Mouse (Mus musculus) NIH3T3 (cell line): ENCODE results near the gene Atp6v1g3.
A peak's percentile ranks its signal among the peaks of the same experiment; 100 is the strongest.

Source experiments
- DNase-seq: peaks from one replicate; pipeline ENCODE4 v3.0.0-alpha.2; 2012; ENCODE audit warnings: low read depth

Gene Atp6v1g3

DNA sequence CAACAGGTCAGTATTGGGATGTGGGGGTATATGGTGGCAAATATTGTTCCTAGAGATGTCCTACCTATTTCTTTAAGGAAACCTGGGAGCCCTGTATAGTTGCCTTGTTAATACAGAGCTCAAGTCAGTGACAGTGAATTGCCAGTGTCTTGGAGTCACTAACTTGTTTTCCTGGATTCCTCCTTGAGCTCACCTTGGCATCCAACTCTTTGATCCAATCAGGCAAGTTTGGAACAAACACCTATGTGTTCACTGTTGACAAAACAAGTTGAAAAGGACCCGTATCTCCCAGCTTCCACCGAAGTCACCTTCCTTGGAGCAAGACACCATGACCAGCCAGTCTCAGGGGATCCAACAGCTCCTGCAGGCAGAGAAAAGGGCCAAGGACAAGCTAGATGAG, at the start of gene Atp6v1g3:
Atp6v1g3 (plus strand) TSS at position 301 of the 400 bp plus-strand sequence.
- DNase-seq, result no peak

DNA sequence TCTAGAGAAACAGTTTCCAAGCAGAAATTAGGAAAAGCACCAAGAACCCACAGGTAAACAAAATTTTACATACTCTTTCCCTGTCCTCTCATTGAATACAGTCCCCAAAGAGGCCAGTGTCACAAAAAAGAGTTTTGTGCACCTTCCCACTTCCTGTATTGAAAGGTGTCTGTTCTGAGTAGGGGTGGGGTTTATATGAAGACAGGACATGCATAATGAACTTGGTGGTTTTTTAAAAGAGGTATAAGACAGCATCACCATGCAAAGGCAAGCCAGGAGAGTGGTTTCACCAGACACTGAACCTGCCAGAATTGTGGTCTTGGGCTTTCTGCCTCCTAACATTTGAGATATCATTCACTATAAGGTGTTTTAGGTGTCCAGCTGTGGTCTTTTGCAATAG, 40.5 kb upstream of the Atp6v1g3 start:
- no peak for DNase-seq

DNA sequence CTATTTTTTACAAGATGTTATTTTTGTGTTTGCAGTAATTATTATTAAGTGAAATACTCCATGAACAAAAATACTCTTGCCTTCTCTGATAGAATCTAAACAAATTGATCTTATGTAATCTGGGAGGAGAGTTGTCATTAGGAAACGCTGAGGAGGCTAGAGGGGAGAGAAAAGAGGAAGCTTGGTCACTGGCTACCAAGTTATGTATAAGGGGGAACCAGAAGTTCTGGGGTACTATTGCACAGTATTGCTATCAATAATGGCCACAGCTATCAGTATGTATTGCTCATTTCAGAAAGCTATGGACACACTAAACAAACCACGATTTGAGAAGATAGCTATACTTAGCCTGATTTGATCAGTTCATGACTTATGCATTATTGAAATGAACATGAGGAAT, 36.3 kb upstream of the Atp6v1g3 start:
- no peak for DNase-seq

DNA sequence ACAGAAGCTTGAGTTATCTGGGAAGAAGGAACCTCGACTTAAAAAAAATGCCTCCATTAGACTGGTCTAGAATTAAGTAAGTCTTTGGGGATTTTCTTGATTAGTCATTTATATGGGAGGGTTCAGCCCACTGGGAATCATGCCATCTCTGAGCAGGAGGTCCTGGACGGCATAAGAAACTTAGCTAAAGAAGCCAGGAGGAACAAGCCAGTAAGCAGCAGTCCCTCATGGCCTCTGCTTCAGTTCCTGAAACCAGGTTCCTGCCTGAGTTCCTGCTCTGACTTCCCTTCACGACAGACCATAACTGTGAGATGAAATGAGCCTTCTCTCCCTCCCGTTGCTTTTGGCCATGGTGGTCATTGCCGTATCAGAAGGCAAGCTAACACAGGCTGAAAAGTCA, 29.6 kb upstream of the Atp6v1g3 start:
- DNase-seq, result peak; percentile 44

DNA sequence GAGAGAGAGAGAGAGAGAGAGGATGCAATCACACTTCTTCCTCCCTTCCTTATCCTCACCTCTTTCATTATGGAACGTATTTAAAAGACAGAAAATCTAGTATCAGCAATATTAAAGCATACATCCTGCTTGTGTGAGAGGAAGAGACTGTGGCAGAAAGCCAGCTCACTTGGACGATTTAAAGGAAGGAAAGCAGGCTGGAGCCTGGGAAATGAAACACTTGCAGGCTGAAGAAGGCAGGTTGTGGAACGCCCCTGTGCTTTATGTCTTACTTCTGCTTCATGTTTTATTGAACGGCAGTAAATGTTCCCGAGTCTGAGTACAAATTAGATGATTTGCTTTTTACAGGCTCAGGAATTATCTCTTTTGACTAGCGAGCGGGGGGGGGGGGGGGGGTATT, 29.1 kb upstream of the Atp6v1g3 start:
- peak; percentile 21 for DNase-seq

DNA sequence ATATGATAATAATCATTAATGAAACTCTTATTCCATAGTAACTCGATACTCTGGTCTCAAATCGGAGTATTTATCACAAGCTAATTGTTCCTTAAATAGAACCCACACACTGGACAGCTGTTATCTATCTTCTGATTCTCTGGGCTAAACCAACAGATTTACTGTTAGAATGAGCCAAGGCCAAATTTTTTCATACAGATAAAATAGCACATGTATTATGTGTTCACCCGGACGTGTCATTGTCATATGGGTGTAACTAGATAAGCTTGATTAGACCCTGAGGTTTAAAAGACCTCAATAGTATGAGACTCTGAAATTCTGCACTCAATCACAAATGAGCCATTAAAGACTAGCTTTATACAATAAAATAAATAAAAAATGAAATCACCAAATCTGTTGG, 28.4 kb upstream of the Atp6v1g3 start:
- DNase-seq, result no peak

DNA sequence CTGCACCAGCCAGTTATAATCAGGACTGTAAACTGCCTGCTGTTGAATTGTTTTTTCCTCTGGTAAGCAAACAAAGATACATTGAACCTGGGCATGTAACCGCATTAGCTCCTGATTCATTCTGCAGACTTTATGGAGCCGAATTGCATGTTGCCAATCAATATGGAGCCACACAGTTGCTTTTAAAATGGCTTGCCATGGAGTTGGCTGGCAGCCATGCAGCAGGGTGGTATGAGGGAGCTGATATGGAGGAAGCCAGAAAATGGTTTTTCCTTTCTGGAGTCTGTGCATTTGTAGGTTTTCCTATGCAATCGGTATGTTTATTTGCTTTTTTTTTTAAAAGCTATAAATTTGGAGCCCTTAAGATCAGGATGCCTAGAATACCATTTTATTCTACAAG, 28.0 kb upstream of the Atp6v1g3 start:
- DNase-seq, result no peak

DNA sequence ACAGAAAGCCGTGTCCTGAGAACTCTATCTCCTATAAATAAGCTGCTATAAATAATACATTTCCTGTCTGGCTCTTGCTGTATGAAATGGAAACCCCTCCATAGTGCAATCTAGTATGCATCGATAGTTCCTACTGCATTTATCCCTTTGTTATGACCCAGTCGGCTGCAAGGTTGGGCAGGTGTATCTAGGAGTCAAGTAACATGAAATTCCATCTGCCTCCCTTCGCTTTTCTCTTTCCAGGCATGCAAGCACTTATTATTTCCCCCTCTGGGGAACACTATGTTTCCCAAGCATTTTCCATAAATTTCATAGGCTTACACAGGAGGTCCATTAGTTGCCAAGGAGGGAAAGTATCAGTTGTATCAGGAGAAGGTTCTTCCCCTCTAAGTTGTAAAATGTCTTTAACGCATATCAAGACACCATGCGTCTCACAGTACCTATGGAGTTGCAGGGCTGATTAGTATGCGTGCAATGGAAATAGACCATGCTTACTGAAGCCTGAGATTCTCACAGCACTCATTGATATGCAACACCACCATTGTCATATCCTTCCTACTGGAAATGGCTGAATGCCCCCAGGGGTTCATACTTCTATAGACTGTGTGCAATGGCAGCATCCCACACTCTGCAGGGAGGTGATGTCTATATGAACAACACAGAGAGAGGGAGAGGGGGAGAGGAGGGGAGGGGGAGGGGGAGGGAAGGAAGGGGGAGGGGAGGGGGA, 26.9 kb upstream of the Atp6v1g3 start:
- DNase-seq, result no peak

DNA sequence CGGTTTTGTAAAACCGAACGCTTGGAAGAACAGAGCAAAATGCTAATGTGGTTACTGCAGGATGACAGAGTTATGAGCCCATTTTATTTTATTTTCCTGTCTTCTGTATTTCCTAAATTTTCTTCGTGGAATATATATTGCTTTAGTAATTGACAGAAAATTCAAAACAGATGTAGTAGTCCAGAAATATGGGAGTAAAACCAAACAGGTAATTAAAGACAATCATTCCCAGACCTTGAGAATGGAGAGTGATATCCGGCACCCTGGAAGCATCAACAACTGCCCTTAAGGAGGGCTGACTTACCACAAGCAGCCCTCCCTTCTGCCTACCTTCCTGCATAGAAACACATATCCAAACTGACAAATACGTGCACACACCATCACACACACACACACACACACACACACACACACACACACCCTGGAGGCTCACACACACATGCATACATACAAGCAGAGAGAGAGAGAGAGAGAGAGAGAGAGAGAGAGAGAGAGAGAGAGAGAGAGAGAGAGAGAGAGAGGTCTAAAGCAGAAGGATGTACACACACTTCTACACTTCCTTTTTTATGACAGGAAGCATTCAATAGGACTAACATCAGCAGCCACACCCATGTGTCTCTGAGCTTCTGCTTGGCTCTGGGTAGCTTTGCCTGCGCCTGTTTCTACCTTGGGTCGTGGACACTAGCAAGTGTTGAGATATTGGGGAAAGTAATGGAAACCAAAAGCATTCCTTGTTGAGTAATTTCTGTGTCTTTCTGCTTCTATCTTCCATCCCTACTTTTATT, 25.6 kb upstream of the Atp6v1g3 start:
- DNase-seq, result peak; percentile 20

DNA sequence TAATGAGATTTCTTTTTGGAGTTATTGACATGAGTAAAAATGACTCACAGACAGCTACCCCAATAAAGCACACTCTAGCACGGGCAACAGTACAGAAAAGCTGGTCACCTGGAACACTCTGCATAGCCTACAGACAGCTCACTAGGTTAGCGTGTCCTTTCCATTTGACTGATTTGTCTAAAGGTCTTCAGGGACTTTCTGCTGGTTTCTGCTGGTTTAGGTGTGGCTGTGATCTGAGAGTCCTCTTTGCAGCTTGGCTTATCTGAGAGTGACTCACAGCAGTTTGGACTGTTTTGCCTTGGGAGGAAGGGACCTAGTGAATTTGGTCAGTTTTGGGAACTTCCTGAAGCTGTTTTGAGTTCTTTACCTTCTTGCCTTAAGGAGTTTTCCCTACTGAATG, 24.8 kb upstream of the Atp6v1g3 start:
- DNase-seq, result peak; percentile 7

DNA sequence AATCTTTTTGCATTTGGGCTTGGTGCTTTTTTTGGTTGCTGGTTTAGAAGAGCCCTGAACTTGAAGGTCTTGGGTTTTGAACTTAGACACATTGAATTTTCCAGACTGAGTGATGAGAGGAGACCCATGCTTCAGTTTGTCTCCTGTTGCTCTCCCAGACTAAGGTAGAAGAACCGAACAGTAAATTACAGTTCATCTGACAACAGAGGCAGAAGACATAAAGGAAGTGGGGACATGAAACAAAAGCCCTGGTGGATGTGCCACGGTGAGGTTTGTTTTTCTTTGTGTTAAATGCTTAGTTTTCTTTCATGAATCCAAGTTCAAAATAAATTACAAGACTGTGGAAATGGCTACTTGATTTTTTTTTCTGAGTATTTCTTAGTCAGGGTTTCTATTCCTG, 22.6 kb upstream of the Atp6v1g3 start:
- DNase-seq, result no peak

DNA sequence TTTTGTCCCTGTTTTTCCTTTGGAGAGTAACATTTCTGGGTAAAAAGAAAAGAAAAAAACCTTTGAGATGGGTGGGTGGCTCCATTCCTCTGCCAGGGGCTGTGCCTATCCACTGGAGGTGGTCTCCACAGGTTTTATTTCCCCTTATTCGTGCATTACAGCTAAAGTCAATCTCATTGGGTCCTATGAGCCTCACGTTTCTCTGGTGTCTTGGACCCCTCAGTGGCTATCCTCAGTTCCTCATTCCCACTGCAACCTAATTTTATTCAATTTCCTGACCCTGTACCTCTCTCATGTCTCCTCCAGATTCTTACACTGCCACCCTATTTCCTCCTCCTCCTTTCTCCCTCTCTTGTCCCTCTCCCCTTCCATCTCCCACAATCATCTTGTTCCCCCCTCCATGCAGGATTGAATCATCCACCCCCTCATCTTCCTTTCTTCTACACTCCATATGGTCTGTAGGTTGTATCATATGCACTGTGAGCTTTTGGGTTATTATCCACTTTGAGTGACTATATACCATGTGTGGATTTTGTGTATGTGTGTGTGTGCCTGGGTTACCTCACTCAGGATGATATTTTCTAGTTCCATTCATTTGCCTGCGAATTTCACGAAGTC, 17.3 kb upstream of the Atp6v1g3 start:
- no peak for DNase-seq

DNA sequence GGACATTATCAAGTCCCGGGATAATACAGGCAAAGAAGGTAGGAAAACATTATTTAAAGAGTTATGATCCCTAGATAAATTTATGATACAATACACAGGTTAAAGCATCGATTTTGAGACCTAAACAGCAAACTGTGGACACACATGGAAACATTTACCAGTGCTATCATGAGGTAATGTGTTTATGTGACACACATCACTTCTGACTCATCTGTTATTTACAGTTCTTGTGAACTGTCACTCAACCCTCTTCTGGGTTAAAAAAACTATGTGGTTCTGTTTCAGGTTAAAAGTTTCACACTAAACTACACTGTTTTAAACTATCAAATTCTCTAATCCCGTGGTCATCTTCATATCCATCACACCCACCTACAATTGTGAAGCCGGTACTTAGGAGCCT, 14.8 kb upstream of the Atp6v1g3 start:
- peak; percentile 28 for DNase-seq

DNA sequence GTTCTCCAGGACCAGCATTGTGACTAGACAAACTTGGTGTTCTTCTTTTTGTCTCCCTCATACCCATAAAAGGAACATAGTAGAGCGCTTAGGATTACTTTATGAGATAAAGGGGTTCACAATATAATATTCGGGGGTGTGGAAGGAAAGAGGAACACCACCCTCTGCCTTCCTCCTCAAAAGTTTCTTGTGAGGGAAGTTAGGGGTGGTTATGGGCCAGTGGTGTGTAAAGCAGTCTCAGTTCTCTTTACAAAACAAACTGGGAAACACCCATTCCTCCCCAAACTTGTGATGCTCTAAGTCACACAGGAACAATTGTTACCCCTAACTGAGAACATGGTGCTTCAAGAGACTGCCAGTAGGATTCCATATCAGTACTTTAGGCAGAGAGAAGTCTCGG, 12.0 kb upstream of the Atp6v1g3 start:
- no peak for DNase-seq

DNA sequence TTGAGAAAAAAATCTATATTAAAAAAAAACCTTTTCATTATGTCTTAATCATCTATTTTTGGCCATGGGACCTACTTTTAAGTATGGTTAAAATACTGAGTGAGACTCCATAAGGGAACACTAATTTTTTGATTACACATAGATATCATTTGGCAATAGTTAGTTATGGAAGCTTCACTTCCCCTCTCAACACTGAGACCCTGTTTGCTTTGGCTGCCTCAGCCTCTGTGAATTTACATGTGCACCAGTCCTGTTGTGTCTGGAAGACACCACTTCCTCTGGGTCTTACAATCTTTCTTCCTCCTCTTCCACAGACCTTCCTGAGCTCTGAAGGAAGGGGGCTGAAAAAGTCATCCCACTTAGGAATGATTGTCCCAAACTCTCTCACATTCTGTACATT, 11.1 kb upstream of the Atp6v1g3 start:
- DNase-seq, result no peak

DNA sequence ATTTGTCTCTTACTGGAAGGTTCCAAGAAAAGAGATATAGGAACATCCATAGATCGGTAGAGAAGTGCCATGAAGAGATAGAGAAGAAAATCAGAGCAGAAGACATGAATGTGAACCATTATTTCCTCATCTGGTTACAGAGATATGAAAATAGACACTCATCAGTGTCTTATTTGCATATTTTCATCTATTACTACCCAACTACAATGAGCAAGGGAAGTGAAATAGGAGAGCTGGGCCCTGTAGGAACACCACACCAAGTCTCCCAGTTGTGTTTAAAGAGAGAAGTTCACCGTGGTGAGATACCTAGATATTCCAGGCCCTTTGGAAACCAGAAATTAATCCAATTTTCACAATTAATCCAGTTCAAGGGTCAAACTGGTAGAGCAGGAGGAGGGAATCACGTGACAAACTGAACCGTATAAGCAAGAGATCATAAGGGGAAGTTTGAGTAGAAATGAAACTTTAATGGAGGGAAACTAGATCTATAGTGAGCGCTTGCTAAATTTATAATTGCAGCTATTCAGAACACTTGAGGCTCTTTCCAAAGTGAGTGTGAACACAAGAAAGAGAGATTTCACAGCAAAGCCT, 6.0 kb upstream of the Atp6v1g3 start:
- no peak for DNase-seq

DNA sequence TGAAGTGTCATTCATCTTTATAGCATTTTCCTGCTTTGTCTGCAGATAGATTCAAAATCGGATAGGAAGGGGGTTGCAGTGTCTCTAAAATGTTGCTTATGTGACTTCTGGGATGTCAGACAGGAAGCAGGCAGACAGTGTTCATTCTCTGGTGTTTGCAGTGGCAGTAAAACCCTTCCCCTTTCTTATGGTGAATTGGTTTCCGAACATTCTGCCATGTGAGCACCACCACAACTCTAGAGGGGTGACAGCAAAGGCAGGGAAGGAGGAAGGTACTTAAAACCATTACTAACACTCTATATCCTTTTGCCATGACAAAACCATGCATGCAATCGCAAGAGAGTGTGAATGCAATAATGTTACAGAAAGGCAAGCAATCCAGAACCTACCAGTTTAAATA, 1.4 kb downstream of the Atp6v1g3 start:
- DNase-seq, result no peak

DNA sequence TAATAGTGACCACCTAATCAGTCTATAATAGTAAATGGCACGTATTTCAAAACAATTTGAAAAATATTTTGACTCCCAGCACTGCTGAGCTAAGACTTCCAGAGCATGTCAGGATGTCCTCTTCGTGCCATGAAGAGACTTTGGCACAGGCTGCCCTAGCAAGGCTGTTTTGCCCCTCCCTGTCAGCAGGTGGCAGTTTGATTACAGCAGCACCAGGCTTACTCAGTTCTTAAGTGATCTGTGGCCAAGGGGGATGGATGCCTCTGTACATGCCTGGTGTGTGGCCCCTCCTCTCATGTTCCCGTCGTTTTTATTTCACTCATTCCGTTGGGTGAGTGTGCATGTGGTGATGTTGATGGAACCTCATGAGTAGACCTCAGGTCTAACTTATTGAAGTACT, 2.3 kb downstream of the Atp6v1g3 start:
- peak; percentile 25 for DNase-seq

DNA sequence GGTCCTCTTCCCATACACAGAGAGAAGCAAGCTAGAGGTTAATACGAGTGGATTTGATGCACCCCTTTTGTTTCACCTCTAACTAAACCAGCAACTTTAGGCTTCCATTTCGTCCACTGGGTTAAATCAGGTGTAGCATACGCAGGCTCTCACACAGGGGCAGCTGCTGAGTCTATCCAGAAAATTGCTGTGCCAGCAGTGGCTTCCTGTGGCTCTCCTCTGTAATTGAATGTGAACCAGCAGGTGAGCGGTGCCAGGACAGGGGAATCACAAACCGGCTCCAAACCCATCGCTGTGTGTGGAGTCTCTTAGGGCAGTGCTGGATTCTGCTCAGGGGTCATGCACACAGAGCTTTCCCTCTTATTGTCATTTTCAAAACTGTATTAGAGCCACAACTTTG, 7.6 kb downstream of the Atp6v1g3 start:
- DNase-seq, result no peak

DNA sequence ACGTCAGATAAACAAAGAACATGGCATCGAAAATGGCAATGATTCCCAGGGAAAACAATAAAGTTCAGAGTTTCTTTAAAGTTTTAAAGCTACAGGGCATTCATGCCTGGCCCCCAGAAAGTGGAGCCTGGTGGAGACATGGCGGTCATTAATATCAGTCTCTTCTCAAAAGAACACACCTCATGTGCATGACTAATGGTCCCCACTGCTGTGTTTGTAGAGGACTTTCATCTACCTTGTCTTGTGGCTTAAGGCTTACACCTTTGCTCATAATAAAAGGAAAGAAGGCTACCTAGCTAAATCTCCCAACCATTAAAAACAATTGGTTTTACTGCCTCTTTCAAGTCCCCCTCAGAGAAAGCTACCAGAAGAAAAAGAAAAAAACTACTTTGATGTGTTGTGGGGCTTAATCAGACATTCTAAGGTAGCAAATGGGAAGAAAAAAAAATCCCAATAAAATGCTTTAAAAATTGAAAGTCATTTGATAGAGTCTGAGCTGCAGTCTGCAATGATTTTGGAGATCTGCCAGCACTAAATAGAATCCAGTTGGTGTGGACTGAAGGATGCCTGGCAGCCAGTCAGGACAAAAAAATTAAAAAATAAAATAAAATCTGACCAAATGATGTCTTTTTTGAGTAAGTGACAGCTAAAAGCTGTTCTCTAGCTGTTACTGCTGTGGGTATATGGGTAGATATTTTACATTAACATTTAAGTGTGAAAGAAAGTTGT, 9.0 kb downstream of the Atp6v1g3 start:
- peak; percentile 70 for DNase-seq

DNA sequence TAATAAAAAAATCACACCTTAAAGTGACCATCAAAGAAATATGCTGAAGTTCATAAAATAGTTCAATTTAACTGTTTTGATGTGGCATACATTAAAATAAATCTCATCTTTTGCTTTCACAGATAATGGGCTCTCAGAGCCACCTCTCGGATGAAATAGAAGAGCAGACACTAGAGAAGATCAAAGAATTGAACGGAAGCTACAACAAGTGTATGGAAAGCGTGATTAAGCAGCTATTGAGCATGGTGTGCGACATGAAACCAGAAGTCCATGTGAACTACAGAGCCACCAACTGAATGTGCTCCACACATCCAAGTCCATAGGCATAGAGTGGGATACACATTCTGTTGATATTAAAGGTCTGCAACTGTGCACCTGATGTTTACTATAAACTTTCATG, 14.1 kb downstream of the Atp6v1g3 start:
- DNase-seq, result no peak

DNA sequence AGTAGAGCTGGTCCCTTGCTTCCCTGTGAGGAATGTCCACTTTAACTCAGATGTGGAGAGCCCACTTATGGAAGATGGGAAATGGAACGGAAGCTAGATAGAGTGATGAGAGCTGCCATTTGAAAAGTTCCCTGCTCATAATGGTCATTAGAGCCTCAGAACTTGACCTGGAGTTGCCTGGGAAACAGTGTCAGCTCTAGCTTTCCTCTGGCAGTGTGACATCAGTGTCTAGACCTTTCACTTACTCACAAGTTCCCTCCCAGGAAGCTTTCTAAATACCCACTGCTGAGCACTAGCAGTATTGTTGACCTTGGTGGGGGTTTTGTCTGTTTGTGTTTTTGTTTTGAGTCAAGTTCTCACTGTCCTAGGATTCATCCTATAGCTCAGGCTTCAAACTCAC, 15.2 kb downstream of the Atp6v1g3 start:
- no peak for DNase-seq
